Mouse (Mus musculus) heart, postnatal 36 days (tissue): ENCODE results near the gene Ttyh1. TPM values are rescaled to one million over a fixed set of nuclear protein-coding genes. Genes with fewer than 3 reads are reported as not detected.
"Not testable (repeated sequence)": the region's sequence is repeated elsewhere in the genome, so short reads cannot be mapped to it uniquely, and the experiment has no call there.

Source experiments
- DNase-seq, 2 experiments: peaks; one replicate each; pipeline ENCODE4 v3.0.0; 2021 to 2022
- intact Hi-C: fragments of 180-260 bp; cut with DNase I; formaldehyde crosslinking; loops from one replicate; pipeline ENCODE4 v1.15.1; 2025
- total RNA-seq, 2 experiments: library from RNA; stranded (reverse); gene quantifications; 2 replicates each; pipeline ENCODE4 v1.2.3; 2021

The Ttyh1 gene
- total RNA-seq, 2 experiments from 2014 or later = 0.89 to 2.6 TPM

DNA sequence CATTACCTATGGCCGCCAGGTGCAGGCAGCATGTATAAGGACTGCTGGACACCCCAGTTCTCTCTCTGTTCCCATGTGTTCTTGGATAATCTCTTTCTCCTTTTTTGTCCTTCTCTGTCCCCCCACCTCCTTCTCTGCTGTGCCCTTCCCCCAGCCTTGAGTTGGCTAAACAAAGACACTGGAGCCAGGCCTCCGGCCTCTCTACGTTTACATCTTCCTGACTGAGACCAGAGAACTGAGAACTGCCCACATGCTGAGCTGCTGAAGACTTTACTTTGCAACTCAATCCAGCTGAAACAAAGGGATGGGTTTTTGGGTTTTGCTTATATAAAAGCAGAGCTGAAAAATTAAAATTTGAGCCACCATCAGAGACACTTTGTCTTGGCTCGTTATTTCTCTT is 35.8 kb downstream of the Ttyh1 start:
- intact Hi-C loops = loop anchor here (5.0 kb wide), 2 partner anchors 458 to 637 kb away; partner anchors contain the start of gene Rpl28
- no peak for DNase-seq

- DNase-seq, intact Hi-C loops: not testable (repeated sequence)
Measured at GRCm38 (mm10) chr7:4161596-4161995, 42.4 kb downstream of the Ttyh1 start.

DNA sequence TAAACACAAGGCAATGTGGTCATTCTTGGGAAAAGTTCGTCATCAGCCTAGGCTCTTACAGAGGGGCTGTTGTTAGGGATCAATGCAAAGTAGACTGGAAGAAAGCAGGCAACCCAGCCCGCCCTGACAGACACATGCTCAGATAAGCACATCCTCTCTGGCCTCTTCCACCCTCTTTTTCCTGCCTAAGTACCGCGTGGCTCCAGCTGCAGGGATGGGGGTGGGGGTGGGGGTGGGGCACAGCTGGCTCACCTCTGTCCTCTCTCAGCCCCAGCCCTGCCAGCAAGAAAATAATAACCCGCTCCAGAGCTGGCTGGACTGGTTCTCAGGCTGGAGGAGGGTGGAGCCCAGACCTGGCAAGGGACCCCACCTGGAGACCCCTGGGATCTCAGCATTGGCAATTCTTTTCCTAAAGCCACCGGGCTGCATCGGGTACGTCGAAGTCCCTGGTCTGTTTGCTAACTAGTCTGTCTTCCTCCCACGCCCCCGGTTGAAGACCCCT is 44.4 kb downstream of the Ttyh1 start:
- intact Hi-C loops = no loop called here
- peak in 1 of 2 experiments; percentile 31 for DNase-seq

- peak; percentile 49 to 57 for DNase-seq
- intact Hi-C loops = no loop called here
Measured at GRCm38 (mm10) chr7:4164090-4164910, 45.1 kb downstream of the Ttyh1 start, which contains the start of gene Cdc42ep5. TSS of gene Cdc42ep5 (minus strand) at chr7:4164860.

DNA sequence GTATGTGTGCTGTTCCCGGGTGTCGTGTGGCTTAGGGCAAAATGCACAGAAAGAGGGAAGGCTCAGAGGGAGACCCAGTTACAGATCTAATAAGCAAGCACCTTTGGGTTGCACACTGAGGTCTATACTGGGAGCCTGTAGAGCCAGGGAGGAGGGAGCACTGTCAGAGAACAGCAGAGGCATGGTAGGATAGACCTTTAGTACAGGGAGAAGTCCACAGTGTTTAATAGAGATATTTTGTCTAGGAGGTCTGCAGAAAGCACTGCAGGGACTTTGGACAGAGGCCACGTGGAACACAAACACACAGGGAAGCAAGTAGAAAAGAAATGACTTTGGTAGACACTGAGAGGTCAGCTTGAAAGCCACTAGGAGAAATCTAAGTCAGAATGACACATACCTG is 46.1 kb downstream of the Ttyh1 start:
- DNase-seq = no peak

DNA sequence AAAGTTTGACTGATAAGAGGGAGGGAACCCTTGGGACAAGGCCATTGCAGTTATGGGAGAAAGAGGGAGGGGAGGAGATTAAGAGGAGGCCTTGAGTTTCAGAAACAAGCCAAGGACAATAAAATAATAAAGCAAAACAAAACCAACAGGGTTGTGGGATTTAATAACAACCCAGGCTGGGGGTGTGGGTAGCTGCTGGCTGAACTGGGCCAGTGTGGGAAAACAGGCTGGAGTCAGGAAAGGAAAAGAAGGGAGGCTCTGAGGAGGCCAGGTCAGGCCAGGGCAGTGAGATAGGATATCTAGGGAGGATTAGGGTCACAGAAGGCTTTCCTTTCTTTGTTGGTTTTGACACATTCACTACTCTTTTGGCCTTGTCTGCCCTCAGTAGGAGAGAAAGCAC is 47.9 kb downstream of the Ttyh1 start:
- intact Hi-C loops = no loop called here
- no peak for DNase-seq

More for the DNA sequence above, 46.1 kb downstream of the Ttyh1 start:
- intact Hi-C loops = no loop called here

DNA sequence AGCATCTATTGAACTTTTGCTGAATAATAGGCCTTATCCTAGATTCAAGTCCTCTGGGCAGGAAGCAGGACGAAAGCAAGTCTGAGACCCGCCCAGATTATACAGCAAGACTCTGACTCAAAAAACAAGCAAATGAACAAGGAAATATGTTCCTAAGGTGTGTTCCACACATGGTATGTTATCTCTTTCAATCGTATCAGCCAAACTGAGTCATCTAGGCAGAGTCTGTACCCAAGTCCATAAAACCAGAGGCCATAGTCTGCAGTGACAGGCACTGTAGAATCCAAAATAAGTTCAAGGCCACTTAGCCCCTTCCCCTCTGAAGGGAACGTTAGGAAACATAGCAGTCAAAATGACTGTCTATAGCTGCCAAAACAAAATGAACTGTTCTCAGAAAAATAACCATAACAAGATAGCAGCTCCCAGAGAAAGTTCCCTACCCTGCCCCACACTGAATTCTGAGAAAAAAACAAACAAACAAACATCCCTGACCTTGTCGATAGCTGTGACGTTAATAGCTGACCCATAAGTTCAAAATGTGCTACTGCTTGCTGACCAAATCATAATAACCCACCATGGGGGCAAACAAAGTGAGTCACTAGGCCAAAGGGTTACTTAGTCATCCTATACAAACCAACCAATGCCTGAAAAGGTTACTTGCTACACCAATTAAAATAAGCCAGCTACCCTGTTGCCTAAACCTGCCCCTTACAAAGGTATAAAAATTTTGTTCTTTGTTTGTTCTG is 51.2 kb downstream of the Ttyh1 start:
- no peak for DNase-seq

DNA sequence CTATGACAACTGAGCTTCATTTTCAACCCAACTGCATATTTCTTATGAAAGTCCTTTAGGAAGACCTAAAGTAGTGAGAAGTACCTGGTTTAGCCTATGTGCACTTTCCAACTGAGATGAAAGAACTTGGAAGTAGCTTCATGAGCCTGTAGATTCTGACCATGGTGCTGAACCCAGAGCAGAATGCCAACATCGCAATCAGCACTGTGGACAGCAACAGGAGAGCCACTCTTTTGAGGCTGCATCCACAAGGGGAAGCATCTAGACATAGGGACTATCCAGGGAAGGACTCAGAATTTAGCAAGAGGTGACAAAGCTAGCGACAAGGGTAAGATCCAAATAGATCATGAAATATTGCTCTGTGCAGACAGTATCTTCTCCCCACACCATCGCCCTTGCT is 59.2 kb downstream of the Ttyh1 start:
- intact Hi-C loops = no loop called here
- DNase-seq = peak; percentile 52 to 55

More for the DNA sequence above, 51.2 kb downstream of the Ttyh1 start:
- intact Hi-C loops = no loop called here

Other genes with a start within 250 kb of the Ttyh1 start
- under 1 TPM in 1 of 2 experiments, not detected in 1; 0.35 TPM for gene Gm14548, start 221.3 kb upstream of the Ttyh1 start, total RNA-seq
- gene Lilra6, start 203.9 kb upstream of the Ttyh1 start, total RNA-seq = under 1 TPM; 0.38 to 0.58 TPM
- gene Lair1, start 56.2 kb upstream of the Ttyh1 start, total RNA-seq = 1 to 10 TPM; 1.8 to 3.0 TPM
- 10 to 100 TPM; 30.4 to 45.7 TPM for gene Leng8, start 17.6 kb downstream of the Ttyh1 start, total RNA-seq
- 1 to 10 TPM; 2.4 to 3.6 TPM for gene Leng9, start 31.0 kb downstream of the Ttyh1 start, total RNA-seq
- gene Cdc42ep5, start 45.5 kb downstream of the Ttyh1 start, total RNA-seq = 1 to 10 TPM; 4.6 to 6.2 TPM
- gene Lilra5, start 118.3 kb downstream of the Ttyh1 start, total RNA-seq = 1 to 10 TPM in 1 of 2 experiments, under 1 TPM in 1; 0.80 to 1.0 TPM
- gene Ncr1, start 218.3 kb downstream of the Ttyh1 start, total RNA-seq = not detected